Mouse (Mus musculus) stomach, embryonic 14.5 days (tissue): ENCODE measurements around the gene Acpp. TPM values are rescaled to one million over a fixed set of nuclear protein-coding genes. Genes with fewer than 3 reads are reported as not detected.

Experiments used
- ATAC-seq: fragments of 200-750 bp; cut with Nextera tagmentation; 2 replicates; pipeline ENCODE4 v1.8.0; 2017; ENCODE audit warnings: low read depth, moderate TSS enrichment; ENCODE audit not compliant: insufficient number of reproducible peaks, insufficient read depth, low FRiP score
- H3K27ac ChIP-seq: fragments of 300-500 bp; sonication (generic); 2 replicates; pipeline ENCODE4 v1.5.1; 2014; ENCODE audit warnings: mild to moderate bottlenecking, low read length, moderate library complexity, mixed read lengths
- H3K27me3 ChIP-seq: fragments of 300-500 bp; sonication (generic); 2 replicates; pipeline ENCODE4 v1.6.1; 2014; ENCODE audit warnings: low read length, control low read depth, mixed read lengths; ENCODE audit not compliant: control insufficient read depth, insufficient read depth
- H3K36me3 ChIP-seq: fragments of 300-500 bp; sonication (generic); 2 replicates; pipeline ENCODE4 v1.6.1; 2014; ENCODE audit warnings: mild to moderate bottlenecking, control low read depth, low read length, moderate library complexity, mixed read lengths; ENCODE audit not compliant: control insufficient read depth, insufficient read depth
- H3K4me1 ChIP-seq: fragments of 300-500 bp; sonication (generic); 2 replicates; pipeline ENCODE4 v1.6.1; 2014; ENCODE audit warnings: low read length, control low read depth, mixed read lengths; ENCODE audit not compliant: control insufficient read depth, insufficient read depth
- H3K4me2 ChIP-seq: fragments of 300-500 bp; sonication (generic); replicated peaks from 2 replicates; pipeline ENCODE4 v1.6.1; 2014; ENCODE audit warnings: low read depth, low read length, control low read depth
- H3K4me3 ChIP-seq: fragments of 300-500 bp; sonication (generic); 2 replicates; pipeline ENCODE4 v1.5.1; 2014; ENCODE audit warnings: low read depth, low read length, control low read depth
- H3K9ac ChIP-seq: fragments of 300-500 bp; sonication (generic); replicated peaks from 2 replicates; pipeline ENCODE4 v1.6.1; 2014; ENCODE audit warnings: low read depth, mild to moderate bottlenecking, control low read depth, low read length, moderate library complexity, mixed read lengths
- H3K9me3 ChIP-seq: fragments of 300-500 bp; sonication (generic); 2 replicates; pipeline ENCODE4 v1.6.1; 2016; ENCODE audit warnings: low read depth, low read length, control low read depth; ENCODE audit not compliant: control insufficient read depth
- WGBS: fragments of 180-500 bp; shearing (Covaris S2); extraction: QIAGEN DNeasy Blood & Tissue Kit; methylation state at CpG from one replicate; pipeline ENCODE4 v1.1.7; 2014; 5-methylcytosine and 5-hydroxymethylcytosine counted together
- polyA plus RNA-seq: library from polyadenylated mRNA; unstranded; fragments of >200 nt; fragmentation: Nextera tagmentation; extraction: Ambion mirVana; gene quantifications from 2 replicates; pipeline ENCODE4 v1.2.1, GENCODE M21; 2014

The Acpp gene
- polyA plus RNA-seq, 1 experiment from 2014 or later: 0.75 TPM

DNA sequence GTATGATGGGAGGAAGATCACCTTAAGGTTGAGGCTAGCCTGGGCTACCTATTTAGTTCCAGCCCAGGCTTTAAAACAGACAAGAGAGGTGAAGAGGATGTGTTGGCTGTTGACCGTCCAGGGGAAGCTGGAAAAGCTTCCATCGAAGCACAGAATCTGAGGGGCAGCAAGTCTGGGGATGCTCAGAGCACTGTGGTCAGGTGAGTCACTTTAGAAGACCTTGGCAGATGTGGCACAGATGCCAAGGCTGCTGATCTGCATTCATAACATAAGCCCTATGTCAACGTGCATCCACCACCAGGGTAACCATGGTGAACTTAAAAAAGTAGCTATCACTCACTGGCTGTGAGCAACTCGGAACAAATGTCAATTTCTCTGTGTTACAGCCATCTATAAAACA, 85.9 kb downstream of the Acpp start:
- Histone ChIP-seq H3K9me3 (no peaks in the 10 kb centered on the region), H3K9ac (no peak overlapping the region), H3K27me3 (no peaks in the 10 kb centered on the region), H3K27ac (no peak overlapping the region), H3K36me3 (no peaks in the 10 kb centered on the region), H3K4me2 (no peak overlapping the region), H3K4me1 (peaks cover 4% of the 10 kb centered on the region; the same call in 1 of the 2 replicates), H3K4me3 (no peak overlapping the region)
- WGBS: 78% methylated on average over 4 of the region's 4 CpGs
- no peak for ATAC-seq

- Histone ChIP-seq H3K4me1 (peaks cover 4% of the 10 kb centered on the region; the same call in 1 of the 2 replicates), H3K27ac (no peak overlapping the region), H3K36me3 (no peaks in the 10 kb centered on the region), H3K4me2 (no peak overlapping the region), H3K9me3 (no peaks in the 10 kb centered on the region), H3K27me3 (no peaks in the 10 kb centered on the region), H3K9ac (no peak overlapping the region), H3K4me3 (no peak overlapping the region)
- ATAC-seq: no peak
- 84% methylated on average over 8 of the region's 8 CpGs for WGBS
Measured at GRCm38 (mm10) chr9:104251111-104251510, 86.4 kb downstream of the Acpp start.

DNA sequence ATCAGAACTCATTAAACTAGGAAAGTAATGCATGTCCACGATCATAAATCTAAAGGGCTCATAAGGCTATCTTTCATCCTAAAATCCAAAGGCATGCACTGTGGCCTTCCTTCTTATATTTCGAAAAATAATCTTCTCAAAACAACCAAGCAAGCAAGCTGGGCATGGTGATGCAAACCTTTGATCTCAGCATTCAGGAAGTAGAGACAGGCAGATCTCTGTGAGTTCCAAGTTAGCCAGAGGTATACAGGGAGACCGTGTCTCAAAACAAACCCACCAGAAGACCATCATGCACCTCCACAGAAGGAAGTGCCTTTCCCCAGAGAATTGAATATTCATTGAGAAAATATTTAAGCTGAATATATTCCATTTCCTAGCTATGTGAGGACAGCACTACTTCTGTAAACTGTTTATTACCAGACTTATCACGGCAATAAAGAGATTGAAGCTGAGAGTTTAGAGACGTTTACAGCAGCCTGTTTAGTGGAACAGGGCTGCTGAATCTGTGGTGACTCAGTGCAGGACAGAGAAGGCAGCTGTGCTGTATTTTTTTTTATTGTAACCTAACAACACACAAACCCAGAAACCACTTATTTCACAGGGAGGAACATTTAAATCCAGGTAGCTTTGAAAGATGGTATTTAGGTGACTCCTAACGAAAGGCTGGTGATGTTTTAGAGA, 90.1 kb downstream of the Acpp start:
- 67% methylated on average over 6 of the region's 6 CpGs for WGBS
- Histone ChIP-seq H3K4me2 (no peak overlapping the region), H3K27ac (no peak overlapping the region)

DNA sequence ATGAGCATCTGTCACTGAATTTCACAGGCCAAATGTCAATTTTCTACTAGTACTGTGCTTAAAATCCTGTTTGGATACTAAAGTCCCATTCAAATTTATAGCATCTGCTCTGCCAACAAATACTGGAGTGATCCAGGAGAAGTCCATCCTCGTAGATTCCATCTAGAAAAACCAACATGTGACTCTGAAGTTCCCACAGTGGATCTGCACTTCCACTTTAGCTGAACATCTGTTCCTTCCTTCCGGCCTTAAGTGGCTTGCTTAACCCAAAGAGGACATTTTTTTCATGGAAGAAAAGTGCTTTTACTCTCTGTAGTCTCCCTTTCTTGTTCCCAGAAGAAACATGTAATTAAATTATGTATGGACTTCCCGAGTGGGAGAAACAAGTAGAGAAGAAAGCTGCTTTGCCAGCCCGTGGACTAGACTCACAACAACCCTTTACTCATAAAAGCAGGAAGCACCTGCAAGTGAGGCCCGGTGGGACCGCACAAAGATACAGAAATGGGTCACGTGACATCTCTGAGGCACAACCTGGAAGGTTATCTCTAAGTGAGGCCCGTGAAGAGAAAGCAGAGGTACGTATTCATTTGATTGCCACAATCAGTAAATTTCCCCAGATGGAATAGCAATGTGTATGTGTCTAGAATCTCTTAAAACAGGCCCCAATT, 93.6 kb downstream of the Acpp start:
- no peaks in the 10 kb centered on the region; the same call in 1 of the 2 replicates for H3K36me3 ChIP-seq
- H3K27me3 ChIP-seq: no peaks in the 10 kb centered on the region
- no peak overlapping the region for H3K9ac ChIP-seq
- H3K27ac ChIP-seq: no peak overlapping the region
- ATAC-seq: no peak
- 83% methylated on average over 9 of the region's 9 CpGs for WGBS
- no peak overlapping the region for H3K4me3 ChIP-seq
- peaks cover 4% of the 10 kb centered on the region; the same call in 1 of the 2 replicates for H3K4me1 ChIP-seq
- no peaks in the 10 kb centered on the region for H3K9me3 ChIP-seq
- H3K4me2 ChIP-seq: no peak overlapping the region

More for the DNA sequence above, 90.1 kb downstream of the Acpp start:
- H3K27me3 ChIP-seq: no peaks in the 10 kb centered on the region
- H3K9me3 ChIP-seq: no peaks in the 10 kb centered on the region
- peaks cover 4% of the 10 kb centered on the region; the same call in 1 of the 2 replicates for H3K4me1 ChIP-seq
- H3K9ac ChIP-seq: no peak overlapping the region
- ATAC-seq: no peak
- no peak overlapping the region for H3K4me3 ChIP-seq
- no peaks in the 10 kb centered on the region; the same call in 1 of the 2 replicates for H3K36me3 ChIP-seq

GRCm38 (mm10) chr9:104240146-104240545, 97.4 kb downstream of the Acpp start:
- Histone ChIP-seq H3K27me3 (no peaks in the 10 kb centered on the region), H3K9me3 (no peaks in the 10 kb centered on the region), H3K36me3 (peaks cover 11% of the 10 kb centered on the region), H3K4me2 (no peak overlapping the region), H3K9ac (no peak overlapping the region), H3K4me1 (0 out of 2 replicates have a peak, but pooled peaks cover 3% of the 10 kb centered on the region), H3K4me3 (no peak overlapping the region), H3K27ac (no peak overlapping the region)
- no peak for ATAC-seq
- WGBS: 90% methylated on average over 7 of the region's 7 CpGs

GRCm38 (mm10) chr9:104239076-104239475, 98.5 kb downstream of the Acpp start:
- WGBS: 93% methylated on average over 8 of the region's 8 CpGs
- H3K36me3 ChIP-seq: peaks cover 11% of the 10 kb centered on the region
- no peaks in the 10 kb centered on the region for H3K27me3 ChIP-seq
- no peak overlapping the region for H3K9ac ChIP-seq
- H3K4me1 ChIP-seq: 0 out of 2 replicates have a peak, but pooled peaks cover 3% of the 10 kb centered on the region
- H3K4me2 ChIP-seq: no peak overlapping the region
- H3K9me3 ChIP-seq: no peaks in the 10 kb centered on the region
- no peak overlapping the region for H3K4me3 ChIP-seq
- no peak overlapping the region for H3K27ac ChIP-seq
- no peak for ATAC-seq

Other genes with a start within 250 kb of the Acpp start
- gene Ackr4, start 210.8 kb downstream of the Acpp start, polyA plus RNA-seq: 1.1 and 1.8 TPM in 2 replicates
- 26.1 and 37.7 TPM in 2 replicates for gene Dnajc13, start 74.8 kb downstream of the Acpp start, polyA plus RNA-seq
- 0.31 and 0.48 TPM in 2 replicates for gene Cpne4, start 209.5 kb upstream of the Acpp start, polyA plus RNA-seq